Mouse (Mus musculus) cortical plate, adult 2 months (tissue): ENCODE data around the gene Epyc. TPM values are rescaled to one million over a fixed set of nuclear protein-coding genes. Genes with fewer than 3 reads are reported as not detected.

Experiments used
- H3K27ac ChIP-seq: fragments of 200-500 bp; 2 replicates; pipeline ENCODE4 v1.5.1; 2012; ENCODE audit warnings: low read length, control low read depth, inconsistent platforms; ENCODE audit not compliant: insufficient read depth
- H3K4me1 ChIP-seq: fragments of 200-500 bp; 2 replicates; pipeline ENCODE4 v1.6.1; 2011; ENCODE audit warnings: low read length; ENCODE audit not compliant: control insufficient read depth, insufficient read depth
- H3K4me3 ChIP-seq: fragments of 200-500 bp; 2 replicates; pipeline ENCODE4 v1.5.1; 2011; ENCODE audit warnings: mild to moderate bottlenecking, low read length, control low read depth; ENCODE audit not compliant: insufficient read depth
- CTCF ChIP-seq: fragments of 200-500 bp; IDR thresholded peaks from 2 replicates; pipeline ENCODE4 v1.5.1; 2011; ENCODE audit warnings: mild to moderate bottlenecking, control low read depth, low read length; ENCODE audit not compliant: insufficient read depth; ENCODE audit errors: extremely low read depth
- POLR2A ChIP-seq: fragments of 200-500 bp; IDR thresholded peaks from 2 replicates; pipeline ENCODE4 v1.6.1; 2011; ENCODE audit warnings: mild to moderate bottlenecking, low read length, control low read depth; ENCODE audit not compliant: insufficient read depth; ENCODE audit errors: extremely low read depth
- polyA plus RNA-seq: library from polyadenylated mRNA; depleted of rRNA; stranded (reverse); fragments of >200 nt; gene quantifications from 2 replicates; pipeline ENCODE4 v1.2.3, GENCODE M21; 2012

The Epyc gene
- polyA plus RNA-seq, 1 experiment = 0.06 TPM

DNA sequence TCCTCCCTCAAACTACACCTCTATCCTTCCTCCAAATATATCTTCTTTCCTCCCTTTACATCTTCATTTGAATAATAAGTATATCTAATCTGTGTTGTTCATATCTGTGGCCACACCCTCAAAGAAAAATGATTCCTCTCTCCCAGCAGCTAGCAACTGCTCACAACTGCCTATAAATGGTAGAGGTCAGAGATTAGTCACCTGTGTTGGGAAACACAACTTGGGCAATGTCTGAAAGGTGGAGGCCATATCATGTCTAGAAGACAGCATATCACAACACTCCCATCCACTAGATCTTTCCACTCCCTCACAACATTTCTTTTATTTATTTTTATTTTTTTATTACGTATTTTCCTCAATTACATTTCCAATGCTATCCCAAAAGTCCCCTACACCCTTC is 15.6 kb downstream of the Epyc start:
- no peak overlapping the region for H3K4me3 ChIP-seq
- no peaks in the 10 kb centered on the region for H3K4me1 ChIP-seq
- no peak for TF ChIP-seq CTCF
- TF ChIP-seq POLR2A = no peak
- H3K27ac ChIP-seq = no peak overlapping the region

DNA sequence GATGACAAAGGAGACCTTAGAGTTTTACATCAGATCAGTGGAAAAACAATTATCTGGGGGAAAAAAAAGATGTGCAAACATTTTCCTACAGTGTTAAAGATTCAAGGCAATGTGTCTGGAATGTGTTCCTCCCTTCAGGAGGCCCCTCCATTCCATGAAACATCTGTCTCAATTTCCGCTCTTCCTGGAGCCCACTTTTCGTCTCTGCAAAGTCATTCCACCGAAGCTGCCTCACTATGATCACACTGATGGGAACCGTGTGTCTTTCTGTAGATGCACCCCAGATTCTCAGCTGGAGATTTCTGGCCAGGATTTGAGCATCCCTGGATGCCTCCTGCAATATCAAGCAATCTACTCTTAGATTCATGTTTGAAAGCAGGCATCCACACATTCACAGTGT is 24.8 kb downstream of the Epyc start:
- no peak overlapping the region for H3K4me3 ChIP-seq
- TF ChIP-seq POLR2A (no peak), CTCF (no peak)
- no peaks in the 10 kb centered on the region for H3K4me1 ChIP-seq

DNA sequence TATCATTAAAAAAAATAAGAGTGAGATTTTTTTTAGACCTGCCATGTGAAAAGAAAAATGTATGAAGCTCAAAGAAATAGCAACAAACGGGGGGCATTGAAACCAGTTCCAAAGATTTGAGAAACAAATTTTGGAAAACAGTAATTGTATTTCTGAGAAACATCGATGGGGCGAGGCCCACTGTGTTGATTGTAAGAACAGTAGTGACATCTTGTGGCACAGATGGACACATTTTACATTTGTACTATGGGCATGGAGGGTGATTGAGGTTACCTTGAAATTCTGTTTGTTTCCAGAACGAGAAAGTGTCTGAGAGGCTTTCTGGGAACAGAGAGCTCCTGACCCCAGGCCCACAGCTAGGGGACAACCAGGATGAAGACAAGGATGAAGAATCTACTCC is 26.3 kb downstream of the Epyc start:
- Histone ChIP-seq H3K4me3 (no peak overlapping the region), H3K27ac (no peak overlapping the region), H3K4me1 (no peaks in the 10 kb centered on the region)
- TF ChIP-seq POLR2A (no peak), CTCF (peak; percentile 48; the same call in 1 of the 2 replicates)

More for the DNA sequence above, 24.8 kb downstream of the Epyc start:
- no peak overlapping the region for H3K27ac ChIP-seq

DNA sequence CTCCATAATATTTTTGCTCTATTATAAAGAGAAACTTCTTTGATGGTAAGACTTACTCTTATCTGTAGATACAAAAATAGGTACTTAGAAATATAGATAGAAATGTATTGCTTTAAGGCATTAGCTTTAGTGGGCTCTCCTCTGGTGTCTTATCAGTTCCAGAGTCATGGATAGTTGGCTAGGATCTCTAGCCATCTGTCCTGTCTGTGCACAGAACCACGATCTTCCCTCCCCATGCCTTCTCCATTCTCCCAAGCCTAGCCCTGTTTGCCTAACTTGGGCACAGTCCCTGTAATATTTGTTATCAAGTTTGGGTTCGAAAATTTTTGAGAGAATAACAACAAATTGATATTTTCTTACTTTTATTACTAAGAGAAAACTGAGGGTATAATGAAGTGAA is 29.4 kb downstream of the Epyc start:
- Histone ChIP-seq H3K4me3 (no peak overlapping the region), H3K4me1 (no peaks in the 10 kb centered on the region), H3K27ac (no peak overlapping the region)
- no peak for TF ChIP-seq CTCF
- TF ChIP-seq POLR2A = no peak

DNA sequence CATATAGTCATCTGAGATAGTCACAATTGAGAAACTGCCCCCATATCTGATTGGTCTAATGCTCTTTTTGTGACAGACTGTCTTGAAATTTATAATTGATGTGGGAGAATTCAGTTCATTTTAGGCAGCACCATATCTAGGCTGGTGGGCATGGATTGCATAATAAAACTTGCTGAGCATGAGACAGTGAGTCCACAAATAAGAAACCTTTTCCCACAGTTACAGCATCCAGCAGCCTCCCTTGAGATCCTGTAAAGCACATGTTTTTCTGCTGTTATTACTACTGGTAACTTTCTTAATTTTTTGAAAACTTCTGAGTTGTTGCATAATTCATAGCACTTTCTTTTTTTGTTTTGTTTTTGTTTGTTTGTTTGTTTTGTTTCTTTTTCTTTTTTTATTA is 39.1 kb downstream of the Epyc start:
- no peak for TF ChIP-seq CTCF
- no peak for TF ChIP-seq POLR2A
- H3K4me3 ChIP-seq = no peak overlapping the region
- H3K27ac ChIP-seq = no peak overlapping the region
- H3K4me1 ChIP-seq = no peaks in the 10 kb centered on the region

DNA sequence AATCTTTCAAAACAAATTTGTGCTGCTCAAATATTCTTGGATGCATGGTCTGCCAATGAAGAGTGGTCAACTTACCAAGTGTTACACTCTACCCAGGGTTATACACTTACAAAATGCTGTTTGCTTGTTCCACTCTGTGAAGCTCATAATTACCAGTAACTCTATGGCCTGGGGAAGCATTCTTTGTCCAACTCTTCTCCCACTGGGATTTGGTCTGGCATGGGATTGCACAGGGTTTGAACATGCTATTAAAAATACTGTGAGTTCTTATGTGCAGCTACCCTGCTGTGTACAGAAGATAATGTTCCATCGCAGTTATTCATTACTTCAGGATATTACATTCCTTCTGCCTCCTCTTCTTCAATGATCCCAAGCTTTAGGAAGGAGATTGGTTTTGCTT is 43.3 kb downstream of the Epyc start:
- no peak overlapping the region for H3K4me3 ChIP-seq
- no peak overlapping the region for H3K27ac ChIP-seq
- TF ChIP-seq POLR2A (no peak), CTCF (no peak)
- no peaks in the 10 kb centered on the region for H3K4me1 ChIP-seq

DNA sequence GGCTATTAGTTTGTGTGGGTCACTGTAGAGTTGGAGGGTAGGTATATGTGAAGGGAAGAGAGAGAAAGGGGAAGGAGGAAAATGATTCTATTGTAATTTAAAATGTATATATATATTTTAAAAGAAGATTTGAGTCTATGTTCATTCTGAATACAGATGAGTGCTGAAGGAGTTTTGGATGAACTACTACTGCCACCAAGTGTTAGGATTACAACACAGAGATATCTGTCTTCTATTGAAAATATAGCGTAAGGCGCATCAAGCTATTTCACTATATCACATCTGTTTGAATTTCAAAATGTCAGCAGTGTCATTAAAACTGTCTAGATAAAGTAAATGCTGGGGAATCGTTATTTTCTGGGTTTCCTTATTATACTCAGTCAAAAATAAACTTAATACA is 45.6 kb downstream of the Epyc start:
- TF ChIP-seq POLR2A (no peak), CTCF (0 out of 2 replicates have a peak, but pooled peaks have one; percentile 5)
- Histone ChIP-seq H3K27ac (no peak overlapping the region), H3K4me1 (no peaks in the 10 kb centered on the region), H3K4me3 (no peak overlapping the region)

DNA sequence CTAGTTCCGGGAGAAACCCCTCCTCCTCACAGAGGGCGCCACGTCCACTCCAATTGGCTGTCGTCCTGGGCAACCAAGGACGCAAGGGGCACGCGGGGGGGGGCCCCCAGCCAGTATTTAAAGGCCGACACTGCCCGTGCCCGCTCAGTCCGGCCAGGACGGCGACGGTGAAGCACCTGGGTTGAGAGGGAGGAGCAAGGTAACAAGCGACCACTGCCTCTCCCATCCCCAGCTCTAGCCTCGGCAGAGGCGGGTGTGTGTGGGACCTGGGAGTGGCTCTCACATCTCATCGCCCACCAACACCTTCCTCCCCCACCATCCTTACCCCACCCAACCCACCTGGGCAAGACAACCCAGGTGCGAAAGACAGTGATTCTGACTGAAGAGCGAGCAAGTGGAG is 49.0 kb downstream of the Epyc start, which contains the start of gene Ccer1:
Gene Ccer1, plus strand, starts transcription at position 147 of the 400 bp plus-strand sequence.
- Histone ChIP-seq H3K4me1 (no peaks in the 10 kb centered on the region), H3K27ac (no peak within 1 kb of the TSS), H3K4me3 (no peak within 1 kb of the TSS)
- TF ChIP-seq POLR2A (no peak), CTCF (no peak)

DNA sequence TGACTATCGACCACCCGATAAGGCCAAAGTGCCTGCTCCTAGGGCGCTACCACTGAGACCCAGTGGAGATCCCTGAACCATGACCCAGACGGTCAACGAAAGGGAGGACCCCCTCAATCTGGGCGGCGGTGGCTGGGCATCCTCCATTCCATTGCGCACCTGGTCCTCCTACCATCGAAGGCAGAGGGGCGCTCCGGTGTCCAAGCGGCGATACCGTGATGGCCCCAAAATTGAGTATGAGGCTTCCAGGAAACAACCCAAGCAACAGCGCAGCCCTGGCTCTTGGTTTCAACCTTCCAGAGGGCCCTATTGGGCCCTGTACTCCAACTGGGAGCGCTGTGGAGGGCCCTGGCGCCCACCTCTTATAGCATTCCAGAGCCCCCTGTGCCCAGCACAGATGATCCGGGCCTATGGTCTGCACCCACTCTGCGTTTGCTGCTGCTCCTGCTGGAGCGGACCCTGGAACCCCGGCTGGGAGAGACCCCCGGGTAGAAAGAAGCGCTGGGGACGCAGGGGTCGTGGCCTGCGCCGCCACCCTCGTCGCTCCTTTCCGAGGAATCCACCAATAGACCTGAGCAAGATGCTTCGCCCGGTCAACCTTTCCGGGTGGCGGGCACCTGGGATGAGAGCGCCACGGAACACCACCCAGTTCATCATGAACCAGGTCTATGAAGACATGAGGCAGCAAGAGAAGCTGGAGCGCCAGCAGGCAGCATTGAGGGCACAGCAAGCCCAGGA is 49.7 kb downstream of the Epyc start:
- no peak for TF ChIP-seq CTCF
- no peak for TF ChIP-seq POLR2A

DNA sequence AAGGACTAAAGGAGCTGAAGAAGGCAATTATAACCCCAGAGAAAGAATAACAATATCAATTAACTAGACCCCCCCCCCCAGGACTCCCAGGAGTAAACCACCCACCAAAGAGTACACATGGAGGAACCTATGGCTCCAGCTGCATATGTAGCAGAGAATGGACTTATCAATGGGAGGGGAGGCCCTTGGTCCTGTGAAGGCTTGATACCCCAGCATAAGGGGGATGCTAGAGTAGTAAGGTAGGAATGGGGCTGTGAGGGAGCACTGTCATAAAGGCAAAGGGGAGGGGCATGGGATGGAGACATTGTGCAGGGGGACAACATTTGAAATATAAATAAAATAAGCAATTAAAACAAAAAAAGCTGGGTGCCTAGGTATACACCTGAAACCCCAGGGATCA is 58.5 kb downstream of the Epyc start:
- Histone ChIP-seq H3K4me1 (no peaks in the 10 kb centered on the region; the same call in 1 of the 2 replicates), H3K4me3 (no peak overlapping the region), H3K27ac (no peak overlapping the region)
- TF ChIP-seq POLR2A (no peak), CTCF (no peak)

More for the DNA sequence above, 49.7 kb downstream of the Epyc start:
- Histone ChIP-seq H3K27ac (no peak overlapping the region), H3K4me1 (no peaks in the 10 kb centered on the region), H3K4me3 (no peak overlapping the region)
